ENCODE assay signal across 8 mouse cellular contexts in the genomic region with DNA sequence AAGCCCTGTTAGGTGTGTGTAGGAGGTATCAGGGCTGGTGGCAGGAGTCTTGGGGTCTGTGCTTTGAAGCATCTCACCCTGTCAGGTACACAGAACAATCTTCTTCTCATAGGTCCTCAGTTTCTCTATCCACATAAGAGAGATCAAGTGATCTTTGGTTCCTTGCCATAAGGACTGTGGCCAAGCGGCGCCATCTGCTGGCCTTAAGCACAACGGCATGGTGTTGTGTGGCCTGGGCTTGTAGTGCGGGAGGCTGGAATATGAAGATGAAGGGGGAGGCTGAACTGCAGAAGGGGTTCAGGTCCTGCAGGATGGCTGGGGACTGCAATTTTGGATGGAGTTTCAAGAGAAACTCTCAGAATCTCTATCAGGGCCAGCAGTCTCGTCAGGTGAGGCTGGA. TPM values are rescaled to one million over a fixed set of nuclear protein-coding genes. Genes with fewer than 3 reads are reported as not detected.
A peak's percentile ranks its signal among the peaks of the same experiment; 100 is the strongest.
DNase-seq lines count a peak whose midpoint lies in the region; ATAC-seq and TF ChIP-seq lines count a peak whose summit lies in the region.

No protein-coding gene starts in this region.

- no peak for TF ChIP-seq POLR2A in brain, embryonic 14.5 days (IDR thresholded peaks at IDR 0.05; ENCODE audit: borderline replicate concordance, extremely low read depth, insufficient read depth, insufficient read length, poor library complexity, severe bottlenecking)

- peaks cover 49% of the 10 kb centered on the region for H3K27me3 ChIP-seq in neural tube, embryonic 15.5 days (replicated peaks)

- ATAC-seq in neural tube, embryonic 15.5 days (ENCODE audit: low FRiP score): no peak

- H3K4me1 ChIP-seq in neural tube, embryonic 15.5 days: peaks cover 30% of the 10 kb centered on the region

- no peaks in the 10 kb centered on the region for H3K9me3 ChIP-seq in neural tube, embryonic 15.5 days (replicated peaks)

- H3K4me2 ChIP-seq in neural tube, embryonic 15.5 days: no peak overlapping the region

- peak; percentile 94 for TF ChIP-seq CTCF in brain, embryonic 14.5 days (IDR thresholded peaks at IDR 0.05; ENCODE audit: borderline replicate concordance, extremely low read depth, insufficient read depth, insufficient read length)

- H3K27ac ChIP-seq in neural tube, embryonic 15.5 days (replicated peaks): no peak overlapping the region

- no peak overlapping the region for H3K4me3 ChIP-seq in neural tube, embryonic 15.5 days (replicated peaks)

- 10% methylated on average over 5 of the region's 5 CpGs for WGBS in neural tube, embryonic 15.5 days

- no peak overlapping the region for H3K9ac ChIP-seq in neural tube, embryonic 15.5 days (replicated peaks)

- DNase-seq in embryo, embryonic 10 days (ENCODE audit: low spot score): peak; percentile 88
- DNase-seq in embryo, embryonic 9.5 days (ENCODE audit: extremely low spot score): no peak
- peak; percentile 54 for DNase-seq in neural tube, embryonic 10.5 days (ENCODE audit: extremely low spot score, low spot score)
- DNase-seq in brain, embryonic 14.5 days (ENCODE audit: low read depth): peak; percentile 81
- peak; percentile 64 for DNase-seq in kidney, postnatal 14 days
- peak; percentile 80 for DNase-seq in lung, postnatal 36 days
- no peak for DNase-seq in urinary bladder, adult 18-20 months (ENCODE audit: low spot score in 2 of 2)

- H3K36me3 ChIP-seq in neural tube, embryonic 15.5 days: no peaks in the 10 kb centered on the region

RNA-seq across cellular contexts. Expression of a gene that starts 5.8 kb away (rescaled TPM):
- 4.0 and 4.2 TPM in 2 replicates for polyA plus RNA-seq in neural tube, embryonic 15.5 days (2015; fragmentation: Nextera tagmentation; extraction: Ambion mirVana)
- polyA plus RNA-seq in brain, embryonic 14.5 days (2012; rRNA removed): 35.8 and 47.3 TPM in 2 replicates

RNA-seq across cellular contexts. Expression of a gene that starts 33.8 kb away (rescaled TPM):
- polyA plus RNA-seq in neural tube, embryonic 15.5 days (2015; fragmentation: Nextera tagmentation; extraction: Ambion mirVana): 0.84 and 3.3 TPM in 2 replicates
- polyA plus RNA-seq in brain, embryonic 14.5 days (2012; rRNA removed): 0.36 and 0.97 TPM in 2 replicates

Comparison
In these comparisons a context has a peak if more than half of its experiments do, and no peak if none do; other contexts are left out.
1. DNase-seq: peak in embryo, embryonic 10 days (single experiment), neural tube, embryonic 10.5 days (single experiment), brain, embryonic 14.5 days (single experiment), kidney, postnatal 14 days (single experiment) and lung, postnatal 36 days (single experiment); none in embryo, embryonic 9.5 days (single experiment) and urinary bladder, adult 18-20 months (0 of 2).